Mouse (Mus musculus) forebrain, embryonic 16.5 days (tissue): ENCODE results near the gene Fbxo8. TPM values are rescaled to one million over a fixed set of nuclear protein-coding genes. Genes with fewer than 3 reads are reported as not detected.

Experiments used
- ATAC-seq: fragments of 200-750 bp; cut with Nextera tagmentation; 2 replicates; pipeline ENCODE4 v1.8.0; 2017; ENCODE audit warnings: mild to moderate bottlenecking, moderate library complexity
- H3K27ac ChIP-seq: fragments of 300-500 bp; sonication (generic); 2 replicates; pipeline ENCODE4 v1.5.1; 2014; ENCODE audit warnings: low read length, control low read depth
- H3K27me3 ChIP-seq: fragments of 300-500 bp; sonication (generic); replicated peaks from 2 replicates; pipeline ENCODE4 v1.6.1; 2014; ENCODE audit warnings: low read length; ENCODE audit not compliant: control insufficient read depth, insufficient read depth
- H3K36me3 ChIP-seq: fragments of 300-500 bp; sonication (generic); 2 replicates; pipeline ENCODE4 v1.6.1; 2014; ENCODE audit not compliant: control insufficient read depth, insufficient read depth
- H3K4me1 ChIP-seq: fragments of 300-500 bp; sonication (generic); replicated peaks from 2 replicates; pipeline ENCODE4 v1.6.1; 2014; ENCODE audit warnings: low read length; ENCODE audit not compliant: control insufficient read depth, insufficient read depth
- H3K4me2 ChIP-seq: fragments of 300-500 bp; sonication (generic); 2 replicates; pipeline ENCODE4 v1.6.1; 2014; ENCODE audit warnings: mild to moderate bottlenecking, low read length, control low read depth
- H3K4me3 ChIP-seq: fragments of 300-500 bp; sonication (generic); replicated peaks from 2 replicates; pipeline ENCODE4 v1.5.1; 2014; ENCODE audit warnings: mild to moderate bottlenecking, low read length, control low read depth
- H3K9ac ChIP-seq: fragments of 300-500 bp; sonication (generic); replicated peaks from 2 replicates; pipeline ENCODE4 v1.6.1; 2014; ENCODE audit warnings: low read depth, low read length, control low read depth
- H3K9me3 ChIP-seq: fragments of 300-500 bp; sonication (generic); 2 replicates; pipeline ENCODE4 v1.6.1; 2016; ENCODE audit warnings: low read length; ENCODE audit not compliant: control insufficient read depth
- WGBS: fragments of 180-500 bp; shearing (Covaris S2); extraction: QIAGEN DNeasy Blood & Tissue Kit; methylation state at CpG from one replicate; pipeline ENCODE4 v1.1.7; 2014; 5-methylcytosine and 5-hydroxymethylcytosine counted together
- polyA plus RNA-seq: library from polyadenylated mRNA; unstranded; fragments of >200 nt; fragmentation: Nextera tagmentation; extraction: Ambion mirVana; gene quantifications from 2 replicates; pipeline ENCODE4 v1.2.1, GENCODE M21; 2015

The Fbxo8 gene
- polyA plus RNA-seq, 1 experiment from 2014 or later = 44.1 TPM

- Histone ChIP-seq H3K4me2 (no peak overlapping the region), H3K9ac (no peak overlapping the region), H3K27me3 (no peaks in the 10 kb centered on the region), H3K9me3 (no peaks in the 10 kb centered on the region), H3K4me1 (no peaks in the 10 kb centered on the region), H3K36me3 (no peaks in the 10 kb centered on the region), H3K27ac (no peak overlapping the region), H3K4me3 (no peak overlapping the region)
- no peak for ATAC-seq
- 85% methylated on average over 2 of the region's 2 CpGs for WGBS
Observed at GRCm38 (mm10) chr8:56589004-56589403, 38.1 kb downstream of the Fbxo8 start.

DNA sequence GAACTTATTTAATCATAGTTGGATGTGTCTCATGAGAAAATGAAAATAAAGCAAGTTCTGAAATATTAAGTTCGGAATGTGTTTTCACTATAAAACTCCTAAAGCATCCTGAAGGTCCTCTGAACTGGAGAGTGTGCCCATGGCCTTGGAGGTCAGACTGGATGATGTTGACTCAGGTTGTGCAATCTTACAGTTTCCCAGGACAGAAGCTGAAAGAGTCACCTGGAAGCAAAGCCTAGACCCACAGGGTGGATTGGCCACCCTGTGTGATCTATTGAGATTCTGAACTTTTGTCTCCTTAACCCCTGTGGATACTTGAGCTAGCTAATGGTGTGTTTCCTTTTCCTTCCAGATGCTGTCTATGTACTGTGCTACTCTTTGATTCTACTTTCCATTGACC lies 40.2 kb downstream of the Fbxo8 start:
- 90% methylated on average over 1 of the region's 1 CpGs for WGBS
- no peak for ATAC-seq

DNA sequence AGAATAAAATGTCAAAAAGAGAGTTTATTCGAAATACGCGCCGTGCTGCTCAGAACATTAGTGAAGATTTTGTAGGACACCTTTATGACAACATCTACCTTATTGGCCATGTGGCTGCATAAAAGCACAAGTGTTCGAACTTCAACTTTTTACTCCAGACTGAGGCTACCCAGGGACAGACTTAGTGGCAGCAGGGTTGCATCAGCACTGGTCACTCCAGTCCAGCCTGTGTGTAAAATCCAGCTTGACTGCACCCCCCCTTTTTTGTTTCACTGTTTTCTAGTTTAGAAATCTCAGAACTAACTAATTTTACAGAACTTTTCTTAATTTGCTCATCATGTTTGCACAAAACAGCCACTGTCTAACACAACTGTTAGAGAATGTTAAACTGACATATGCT lies 40.6 kb downstream of the Fbxo8 start:
- H3K4me1 ChIP-seq = no peaks in the 10 kb centered on the region
- no peaks in the 10 kb centered on the region for H3K27me3 ChIP-seq
- no peak for ATAC-seq
- H3K9me3 ChIP-seq = no peaks in the 10 kb centered on the region
- H3K9ac ChIP-seq = no peak overlapping the region
- 95% methylated on average over 5 of the region's 5 CpGs for WGBS
- H3K4me3 ChIP-seq = no peak overlapping the region
- H3K4me2 ChIP-seq = no peak overlapping the region
- no peaks in the 10 kb centered on the region for H3K36me3 ChIP-seq
- H3K27ac ChIP-seq = no peak overlapping the region

More for the DNA sequence above, 40.2 kb downstream of the Fbxo8 start:
- H3K9me3 ChIP-seq = no peaks in the 10 kb centered on the region
- no peak overlapping the region for H3K4me2 ChIP-seq
- no peaks in the 10 kb centered on the region for H3K4me1 ChIP-seq
- no peak overlapping the region for H3K27ac ChIP-seq
- no peaks in the 10 kb centered on the region for H3K36me3 ChIP-seq
- no peak overlapping the region for H3K4me3 ChIP-seq
- no peaks in the 10 kb centered on the region for H3K27me3 ChIP-seq
- no peak overlapping the region for H3K9ac ChIP-seq

- H3K4me3 ChIP-seq = no peak overlapping the region
- WGBS = 56% methylated on average over 3 of the region's 3 CpGs
- ATAC-seq = no peak
Observed at GRCm38 (mm10) chr8:56606481-56606880, 55.6 kb downstream of the Fbxo8 start.

GRCm38 (mm10) chr8:56611736-56612135 lies 60.8 kb downstream of the Fbxo8 start:
- H3K27ac ChIP-seq = no peak overlapping the region
- no peak overlapping the region for H3K4me3 ChIP-seq
- 87% methylated on average over 6 of the region's 6 CpGs for WGBS
- H3K9me3 ChIP-seq = no peaks in the 10 kb centered on the region
- ATAC-seq = no peak
- H3K4me2 ChIP-seq = no peak overlapping the region
- no peak overlapping the region for H3K9ac ChIP-seq
- H3K4me1 ChIP-seq = no peaks in the 10 kb centered on the region
- H3K27me3 ChIP-seq = no peaks in the 10 kb centered on the region
- H3K36me3 ChIP-seq = no peaks in the 10 kb centered on the region

More at GRCm38 (mm10) chr8:56606481-56606880, 55.6 kb downstream of the Fbxo8 start:
- Histone ChIP-seq H3K9ac (no peak overlapping the region), H3K36me3 (no peaks in the 10 kb centered on the region), H3K9me3 (no peaks in the 10 kb centered on the region), H3K4me1 (no peaks in the 10 kb centered on the region), H3K4me2 (no peak overlapping the region), H3K27me3 (no peaks in the 10 kb centered on the region), H3K27ac (no peak overlapping the region)

DNA sequence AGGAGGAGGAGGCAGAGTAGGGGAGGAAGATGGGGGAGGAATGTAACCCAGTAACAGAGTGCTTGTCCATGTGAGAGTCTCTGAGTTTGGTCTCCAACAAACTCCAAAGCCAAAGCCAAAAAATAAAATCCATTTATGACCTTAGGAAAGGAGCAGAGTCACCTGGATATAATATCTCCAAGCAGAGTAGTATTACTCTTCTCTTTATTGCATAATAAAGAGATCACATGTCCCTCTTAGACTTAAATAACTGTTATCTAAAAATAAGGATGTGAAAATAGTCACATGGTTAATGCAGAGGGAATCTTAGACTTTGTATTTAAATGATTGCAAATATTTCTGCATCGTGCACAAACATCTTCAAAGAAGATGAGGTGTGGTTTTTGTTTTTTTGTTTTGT lies 63.3 kb downstream of the Fbxo8 start:
- ATAC-seq = no peak
- 87% methylated on average over 1 of the region's 1 CpGs for WGBS

DNA sequence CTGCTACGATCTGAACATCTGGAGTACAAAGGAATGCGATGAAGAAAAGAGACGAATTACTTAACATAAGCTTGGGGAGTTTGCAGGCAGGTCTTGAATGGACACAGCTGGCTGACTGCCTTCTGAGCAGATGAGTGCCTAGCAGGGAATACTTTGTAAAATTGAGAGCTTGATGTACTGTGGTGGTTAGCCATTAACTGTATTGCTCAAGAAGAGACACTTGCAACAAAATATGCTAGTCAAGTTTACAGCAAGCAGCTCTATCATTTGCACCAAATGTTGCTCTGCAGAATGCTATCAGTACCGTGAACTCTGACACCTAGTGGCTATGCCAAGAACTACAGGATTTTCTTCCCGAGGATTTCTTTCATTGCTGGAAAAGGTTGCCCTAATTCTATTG lies 64.1 kb downstream of the Fbxo8 start:
- no peak overlapping the region for H3K4me2 ChIP-seq
- WGBS = 7% methylated on average over 5 of the region's 5 CpGs
- H3K4me1 ChIP-seq = no peaks in the 10 kb centered on the region
- no peak overlapping the region for H3K27ac ChIP-seq
- no peaks in the 10 kb centered on the region for H3K9me3 ChIP-seq
- peaks cover 9% of the 10 kb centered on the region for H3K27me3 ChIP-seq
- no peaks in the 10 kb centered on the region for H3K36me3 ChIP-seq
- no peak overlapping the region for H3K9ac ChIP-seq
- no peak overlapping the region for H3K4me3 ChIP-seq
- ATAC-seq = peak; percentile 78

More for the DNA sequence above, 63.3 kb downstream of the Fbxo8 start:
- Histone ChIP-seq H3K4me3 (no peak overlapping the region), H3K4me2 (no peak overlapping the region), H3K27me3 (peaks cover 4% of the 10 kb centered on the region), H3K9me3 (no peaks in the 10 kb centered on the region), H3K27ac (no peak overlapping the region), H3K4me1 (no peaks in the 10 kb centered on the region), H3K9ac (no peak overlapping the region), H3K36me3 (no peaks in the 10 kb centered on the region)

DNA sequence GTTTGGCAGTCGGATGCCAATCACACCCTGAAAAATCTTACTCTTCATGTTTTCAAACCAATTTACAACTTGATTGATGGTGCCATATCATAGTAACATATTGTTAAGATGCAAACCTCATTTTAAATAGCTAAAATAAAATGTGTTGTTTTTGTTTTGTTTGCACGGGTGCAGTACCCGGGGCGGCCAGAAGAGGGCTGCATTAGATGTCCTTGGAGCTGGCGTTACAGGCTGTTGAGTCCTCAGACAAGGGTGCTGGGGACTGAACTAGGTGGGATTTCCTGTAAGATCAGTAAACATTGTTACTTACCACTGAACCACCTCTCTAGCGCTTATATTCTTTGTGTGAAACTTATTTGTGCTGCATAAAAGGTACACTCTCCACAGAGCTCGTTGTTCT lies 65.4 kb downstream of the Fbxo8 start:
- Histone ChIP-seq H3K9me3 (no peaks in the 10 kb centered on the region), H3K4me1 (0 out of 2 replicates have a peak, but pooled peaks cover 2% of the 10 kb centered on the region), H3K36me3 (no peaks in the 10 kb centered on the region), H3K27ac (no peak overlapping the region), H3K4me2 (no peak overlapping the region), H3K27me3 (peaks cover 18% of the 10 kb centered on the region), H3K4me3 (no peak overlapping the region), H3K9ac (no peak overlapping the region)
- ATAC-seq = no peak
- WGBS = 28% methylated on average over 7 of the region's 7 CpGs

GRCm38 (mm10) chr8:56617271-56617670 lies 66.4 kb downstream of the Fbxo8 start:
- WGBS = 96% methylated on average over 6 of the region's 6 CpGs

DNA sequence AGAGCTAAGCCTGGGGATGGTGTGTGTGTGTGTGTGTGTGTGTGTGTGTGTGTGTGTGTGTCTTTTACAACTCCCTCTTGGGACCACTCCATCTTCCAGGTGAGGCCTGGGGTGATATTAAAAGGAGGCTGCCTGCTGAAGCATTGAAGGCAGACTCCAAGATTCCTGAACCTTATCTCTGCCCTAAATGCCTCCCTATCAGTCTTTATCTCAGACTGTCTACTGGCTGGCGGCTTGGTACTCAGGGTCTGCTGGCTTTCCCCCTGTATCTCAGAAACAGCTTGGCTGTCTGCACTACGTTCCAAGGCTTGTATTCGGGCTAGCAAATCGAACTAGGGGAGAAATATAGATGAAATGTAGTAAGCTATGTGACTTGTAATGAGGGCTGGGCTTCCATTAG lies 68.2 kb downstream of the Fbxo8 start:
- Histone ChIP-seq H3K9ac (no peak overlapping the region), H3K4me3 (no peak overlapping the region), H3K27me3 (peaks cover 38% of the 10 kb centered on the region), H3K4me1 (0 out of 2 replicates have a peak, but pooled peaks cover 6% of the 10 kb centered on the region), H3K4me2 (no peak overlapping the region), H3K36me3 (no peaks in the 10 kb centered on the region), H3K27ac (no peak overlapping the region), H3K9me3 (no peaks in the 10 kb centered on the region)
- WGBS = 21% methylated on average over 4 of the region's 4 CpGs
- no peak for ATAC-seq

More at GRCm38 (mm10) chr8:56617271-56617670, 66.4 kb downstream of the Fbxo8 start:
- Histone ChIP-seq H3K9me3 (no peaks in the 10 kb centered on the region), H3K4me1 (0 out of 2 replicates have a peak, but pooled peaks cover 2% of the 10 kb centered on the region), H3K9ac (no peak overlapping the region), H3K4me3 (no peak overlapping the region), H3K27ac (no peak overlapping the region), H3K36me3 (no peaks in the 10 kb centered on the region), H3K4me2 (no peak overlapping the region), H3K27me3 (peaks cover 21% of the 10 kb centered on the region)
- ATAC-seq = no peak
